Mouse (Mus musculus) bone marrow, adult 2 months (tissue): ENCODE data around the gene Aldh3b2.

ENCODE experiments used
- CTCF ChIP-seq: fragments of 200-500 bp; IDR thresholded peaks from 2 replicates; pipeline ENCODE4 v1.5.1; 2011; ENCODE audit warnings: low read length, control low read depth; ENCODE audit not compliant: control insufficient read depth, insufficient read depth
- POLR2A ChIP-seq: fragments of 200-500 bp; IDR thresholded peaks from 2 replicates; pipeline ENCODE4 v1.6.1; 2011; ENCODE audit warnings: low read depth, mild to moderate bottlenecking, control low read depth, low read length, borderline replicate concordance; ENCODE audit not compliant: control insufficient read depth

GRCm38 (mm10) chr19:4005971-4006370 is 33.8 kb downstream of the Aldh3b2 start:
- TF ChIP-seq CTCF (no peak), POLR2A (no peak)
